In the genomic region with DNA sequence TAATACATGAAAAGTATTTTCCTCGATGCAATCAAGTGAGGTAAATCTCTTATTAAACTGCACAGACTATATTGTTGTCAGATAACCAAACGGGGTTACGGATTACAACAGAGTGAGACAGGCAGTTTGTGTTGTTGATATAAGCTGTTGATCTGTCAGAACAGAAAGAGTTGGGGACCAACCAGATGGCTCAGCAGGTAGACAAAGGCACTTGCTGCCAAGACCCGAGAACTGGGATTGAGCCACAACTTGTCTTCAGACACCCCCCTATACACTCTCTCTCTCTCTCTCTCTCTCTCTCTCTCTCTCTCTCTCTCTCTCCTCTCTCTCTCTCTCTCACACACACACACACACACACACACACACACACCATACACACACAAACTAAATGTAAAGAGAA, we compare ENCODE assay signal across 28 mouse cellular contexts.
"Had no signal": no experiment of that assay in that cellular context is flagged by ENCODE, and none has a peak within 500 bp of the region (broad histone marks: within the 10 kb centered on the region; RNA-seq: fewer than 3 reads in every experiment).

No protein-coding gene starts in this region.

- H3K9me3 ChIP-seq: heart, embryonic 10.5 days; heart, embryonic 12.5 days; hindbrain, embryonic 10.5 days; hindbrain, embryonic 12.5 days; intestine, embryonic 15.5 days; limb, embryonic 10.5 days; limb, embryonic 12.5 days; liver, embryonic 13.5 days; liver, embryonic 15.5 days had no signal

- H3K4me3 ChIP-seq: gastrocnemius, adult 2 months; heart, embryonic 10.5 days; heart, embryonic 12.5 days; hindbrain, embryonic 10.5 days; hindbrain, embryonic 12.5 days; intestine, embryonic 15.5 days; layer of hippocampus, adult 2 months; left cerebral cortex, adult 2 months; limb, embryonic 10.5 days; limb, embryonic 12.5 days; liver, embryonic 13.5 days; liver, embryonic 15.5 days had no signal

- H3K9ac ChIP-seq: heart, embryonic 12.5 days; hindbrain, embryonic 12.5 days; hindbrain, embryonic 14.5 days; intestine, embryonic 15.5 days; limb, embryonic 12.5 days; liver, embryonic 13.5 days; liver, embryonic 15.5 days had no signal

- DNase-seq: gastrocnemius, adult 2 months; gastrocnemius, postnatal 10 days; gastrocnemius, postnatal 25 days; heart, adult 18-20 months; heart, postnatal 10 days; heart, postnatal 4 days; kidney, adult 18-20 months; kidney, adult 8-10 months; kidney, postnatal 10 days; kidney, postnatal 25 days; kidney, postnatal 4 days; liver; liver, embryonic 13.5 days had no signal

- H3K4me2 ChIP-seq: heart, embryonic 12.5 days; hindbrain, embryonic 12.5 days; hindbrain, embryonic 14.5 days; intestine, embryonic 15.5 days; limb, embryonic 12.5 days; liver, embryonic 11.5 days; liver, embryonic 13.5 days; liver, embryonic 15.5 days had no signal

- ATAC-seq: hindbrain, embryonic 16.5 days; inflammation-experienced regulatory T-cells, adult 6 months; intestine, embryonic 15.5 days; intestine, postnatal 0 days had no signal

- H3K27ac ChIP-seq: gastrocnemius, adult 2 months; heart, embryonic 10.5 days; hindbrain, embryonic 10.5 days; hindbrain, embryonic 12.5 days; hindbrain, embryonic 14.5 days; intestine, embryonic 15.5 days; layer of hippocampus, adult 2 months; left cerebral cortex, adult 2 months; limb, embryonic 10.5 days; limb, embryonic 12.5 days; liver, embryonic 13.5 days; liver, embryonic 15.5 days had no signal

- H3K4me1 ChIP-seq: heart, embryonic 10.5 days; heart, embryonic 12.5 days; intestine, embryonic 15.5 days; limb, embryonic 12.5 days; liver, embryonic 13.5 days; liver, embryonic 15.5 days had no signal

- H3K36me3 ChIP-seq: heart, embryonic 10.5 days; heart, embryonic 12.5 days; hindbrain, embryonic 10.5 days; hindbrain, embryonic 12.5 days; intestine, embryonic 15.5 days; limb, embryonic 10.5 days; limb, embryonic 12.5 days; liver, embryonic 13.5 days; liver, embryonic 15.5 days had no signal

- H3K27me3 ChIP-seq: heart, embryonic 12.5 days; hindbrain, embryonic 12.5 days; intestine, embryonic 15.5 days; limb, embryonic 12.5 days; liver, embryonic 13.5 days; liver, embryonic 15.5 days had no signal
